ENCODE assay signal across 14 mouse cellular contexts in the genomic region with DNA sequence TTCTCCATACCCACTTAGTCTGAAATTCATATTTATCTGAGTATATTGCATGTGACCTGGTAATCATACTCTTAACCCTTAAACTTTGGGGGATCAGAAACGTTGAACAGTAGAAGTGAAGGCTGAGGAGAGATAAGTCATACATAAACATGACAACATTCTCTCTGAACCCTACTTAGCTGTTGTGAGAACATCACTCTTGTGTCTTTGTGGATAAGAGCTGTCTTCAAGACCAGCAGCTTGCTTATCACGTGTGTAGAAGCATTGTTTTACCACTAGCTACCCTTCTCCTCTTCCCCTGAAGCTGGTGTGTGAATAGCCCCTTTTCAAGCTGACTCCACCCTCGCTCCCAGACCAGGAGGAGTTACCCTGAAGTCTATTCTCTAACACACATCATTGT.
"Had no signal": no experiment of that assay in that cellular context is flagged by ENCODE, and none has a peak within 500 bp of the region (broad histone marks: within the 10 kb centered on the region; RNA-seq: fewer than 3 reads in every experiment).

No protein-coding gene starts in this region.

- H3K4me3 ChIP-seq: layer of hippocampus, adult 2 months; limb, embryonic 13.5 days; midbrain, embryonic 15.5 days; neural tube, embryonic 12.5 days had no signal

- H3K9ac ChIP-seq: limb, embryonic 13.5 days; midbrain, embryonic 15.5 days; neural tube, embryonic 12.5 days had no signal

- H3K4me2 ChIP-seq: limb, embryonic 13.5 days; midbrain, embryonic 11.5 days; midbrain, embryonic 15.5 days; neural tube, embryonic 12.5 days had no signal

- ATAC-seq: intestine, embryonic 16.5 days; midbrain, embryonic 15.5 days had no signal

- H3K27me3 ChIP-seq: limb, embryonic 13.5 days; midbrain, embryonic 15.5 days; neural tube, embryonic 12.5 days had no signal

- H3K9me3 ChIP-seq: limb, embryonic 13.5 days; midbrain, embryonic 15.5 days; neural tube, embryonic 12.5 days had no signal

- DNase-seq: kidney, adult 8-10 months; kidney, postnatal 36 days; left cerebral cortex, postnatal 4 days; lung, adult 18-20 months; lung, postnatal 36 days; retina, postnatal 1 day; right cerebral cortex, postnatal 14 days; thymus, postnatal 36 days had no signal

- H3K36me3 ChIP-seq: limb, embryonic 13.5 days; midbrain, embryonic 15.5 days; neural tube, embryonic 12.5 days had no signal

- H3K27ac ChIP-seq: layer of hippocampus, adult 2 months; limb, embryonic 13.5 days; midbrain, embryonic 15.5 days; neural tube, embryonic 12.5 days had no signal

- H3K4me1 ChIP-seq: limb, embryonic 13.5 days; midbrain, embryonic 15.5 days; neural tube, embryonic 12.5 days had no signal
